Mouse (Mus musculus) spleen, postnatal 36 days (tissue): ENCODE data around the gene L3mbtl4.
"Not testable (repeated sequence)": the region's sequence is repeated elsewhere in the genome, so short reads cannot be mapped to it uniquely, and the experiment has no call there.

Experiments used
- DNase-seq, 2 experiments: peaks; one replicate each; pipeline ENCODE4 v3.0.0; 2022; ENCODE audit warnings: low spot score in 2 of 2, mixed read lengths in 1 of 2

L3mbtl4 gene

DNA sequence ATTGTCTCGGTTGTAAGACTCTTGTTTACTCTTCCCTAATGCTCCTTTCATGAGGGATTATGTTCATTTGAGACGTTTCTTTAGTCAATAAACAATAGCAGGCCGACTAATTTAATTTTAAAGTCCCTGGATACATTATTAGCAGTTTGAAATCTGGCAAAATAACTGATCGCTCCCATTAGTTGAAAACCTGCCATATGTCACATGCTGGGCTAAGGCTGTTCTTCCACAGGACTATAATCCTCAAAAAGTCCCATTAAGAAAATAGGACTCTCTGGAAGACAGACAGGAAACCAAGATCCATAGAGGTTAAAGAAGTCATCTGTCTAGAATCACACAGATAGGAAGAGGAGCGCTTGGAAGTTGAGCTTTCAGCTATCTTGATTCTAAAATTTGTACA is 114.9 kb downstream of the L3mbtl4 start:
- no peak for DNase-seq

DNA sequence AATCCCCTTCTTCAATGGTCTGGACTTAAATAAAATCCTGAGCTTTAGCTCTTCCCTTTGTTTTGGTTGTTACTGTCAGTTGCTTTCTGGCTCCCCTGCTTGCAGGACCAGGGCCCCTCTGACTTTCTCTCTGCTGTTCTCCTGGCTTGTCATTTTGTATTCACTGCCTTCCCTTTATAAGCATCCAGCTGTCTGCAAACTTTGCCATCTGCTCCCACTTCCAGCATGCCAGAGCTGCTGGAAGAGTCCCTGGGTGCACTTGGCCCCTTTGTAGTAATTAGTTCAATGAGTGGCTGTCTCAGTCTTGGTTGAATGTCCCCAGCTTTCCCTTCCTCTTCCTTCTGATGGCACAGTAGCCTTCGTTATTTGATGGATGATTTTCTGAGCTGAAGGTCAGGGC is 132.4 kb downstream of the L3mbtl4 start:
- DNase-seq, result no peak

DNA sequence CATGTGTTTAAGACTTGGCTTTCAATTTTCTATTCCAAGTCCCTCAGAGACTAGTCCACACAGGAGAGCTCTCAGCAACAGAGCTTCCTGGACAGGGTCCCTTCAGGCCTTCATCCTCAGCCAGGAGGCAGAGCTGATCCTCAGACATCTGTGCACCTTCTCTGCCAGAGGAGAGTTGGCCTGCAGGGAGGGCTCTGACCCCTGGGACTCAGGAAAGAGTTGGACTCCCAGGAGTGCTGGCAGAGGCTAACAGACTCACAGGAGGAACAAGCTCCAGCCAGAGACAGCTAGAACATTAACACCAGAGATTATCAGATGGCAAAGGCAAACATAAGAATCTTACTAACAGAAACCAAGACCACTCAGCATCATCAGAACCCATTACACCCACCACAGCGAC is 133.5 kb downstream of the L3mbtl4 start:
- DNase-seq, result not testable (repeated sequence)

DNA sequence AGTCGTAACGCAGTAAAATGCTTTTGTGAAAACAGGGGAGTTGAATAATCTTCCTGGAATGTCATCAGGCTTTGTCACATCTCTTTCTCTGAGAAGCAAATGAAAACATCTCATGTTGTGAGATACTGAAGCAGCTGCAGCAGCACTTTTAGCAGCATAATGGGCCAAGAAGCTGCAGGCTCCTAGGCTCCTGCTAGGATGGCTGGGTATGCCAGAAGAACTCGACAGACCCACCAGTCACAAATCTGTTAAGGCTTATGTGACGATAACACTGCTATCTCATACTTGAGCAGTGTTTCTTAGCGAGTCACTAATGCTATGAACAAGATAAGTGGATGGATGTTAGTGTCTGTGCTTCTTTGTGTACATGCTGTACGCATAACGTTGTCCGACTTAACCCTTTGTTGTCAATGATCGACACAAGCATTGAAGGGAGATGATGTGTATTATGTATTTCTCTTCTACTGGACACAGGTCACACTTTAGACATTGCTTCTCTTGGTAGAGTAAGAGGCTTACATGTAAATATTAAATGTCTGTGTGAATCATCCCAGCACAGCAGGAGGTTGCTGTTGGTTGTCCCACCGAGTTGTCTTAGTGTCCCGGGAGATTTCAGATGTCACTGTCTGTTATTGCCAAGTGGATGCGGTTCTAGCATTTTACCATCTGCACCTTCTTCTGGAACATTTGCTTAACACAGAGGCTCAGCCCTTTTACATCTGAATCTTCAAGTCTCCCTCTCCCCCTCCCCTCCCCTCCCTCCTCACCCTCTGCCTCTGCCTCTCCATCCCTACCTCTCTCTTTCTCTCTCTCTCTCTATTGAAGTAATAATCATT is 149.3 kb downstream of the L3mbtl4 start:
- no peak for DNase-seq

DNA sequence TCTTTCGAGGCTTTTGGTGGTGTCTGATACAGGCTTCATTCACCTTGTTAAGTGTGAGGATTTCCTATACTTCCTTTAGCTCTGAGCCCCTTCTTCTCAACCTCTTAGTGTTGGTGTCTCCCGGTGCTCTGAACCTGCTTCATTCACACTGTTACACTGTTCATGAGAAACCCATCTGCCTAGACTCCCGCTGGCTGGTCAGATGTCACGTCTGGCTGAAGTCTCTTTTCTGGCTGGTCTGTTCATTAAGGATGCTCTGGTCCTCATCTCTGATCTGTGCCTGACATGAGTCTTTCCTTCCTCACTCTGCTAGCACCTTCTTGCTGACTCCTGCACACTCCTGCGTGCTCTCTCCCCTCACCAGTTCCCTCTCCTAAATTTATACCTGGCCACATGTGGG is 160.0 kb downstream of the L3mbtl4 start:
- DNase-seq, result no peak

DNA sequence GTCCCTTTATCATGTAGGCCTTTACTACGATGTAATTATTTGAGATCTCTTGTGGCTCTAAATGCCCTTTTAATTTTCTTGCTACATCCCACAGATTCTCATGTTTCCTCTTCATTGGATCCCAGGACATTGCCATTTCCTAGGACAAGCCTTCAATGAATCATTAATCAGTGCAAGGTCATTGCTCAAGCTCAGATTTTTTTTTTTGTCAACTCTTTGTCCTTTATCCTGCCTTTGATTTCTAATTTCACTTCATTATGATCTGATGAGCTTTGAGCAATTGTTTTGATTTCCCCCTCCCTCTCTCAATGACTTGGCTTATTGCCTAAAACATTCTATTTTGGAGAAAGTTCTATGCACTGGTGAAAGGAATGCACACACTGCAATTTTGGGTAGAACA is 177.3 kb downstream of the L3mbtl4 start:
- DNase-seq, result no peak

DNA sequence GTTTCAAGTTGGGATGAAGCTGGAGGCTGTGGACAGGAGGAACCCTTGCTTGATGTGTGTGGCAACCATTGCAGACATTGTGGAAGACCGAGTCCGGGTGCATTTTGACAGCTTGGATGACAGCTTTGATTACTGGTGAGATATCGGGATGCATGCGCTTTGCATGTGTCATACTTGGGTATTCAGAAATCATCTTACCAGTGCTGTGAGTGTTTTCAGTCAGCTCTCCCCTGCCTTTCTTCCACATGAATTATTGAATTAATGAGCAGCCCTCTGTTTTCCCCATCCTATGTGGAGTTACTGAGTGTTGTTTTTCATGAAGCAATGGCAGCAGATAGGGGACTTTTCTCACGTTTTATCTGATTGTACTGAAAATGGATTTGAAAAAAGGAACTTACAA is 187.9 kb downstream of the L3mbtl4 start:
- DNase-seq, result no peak

DNA sequence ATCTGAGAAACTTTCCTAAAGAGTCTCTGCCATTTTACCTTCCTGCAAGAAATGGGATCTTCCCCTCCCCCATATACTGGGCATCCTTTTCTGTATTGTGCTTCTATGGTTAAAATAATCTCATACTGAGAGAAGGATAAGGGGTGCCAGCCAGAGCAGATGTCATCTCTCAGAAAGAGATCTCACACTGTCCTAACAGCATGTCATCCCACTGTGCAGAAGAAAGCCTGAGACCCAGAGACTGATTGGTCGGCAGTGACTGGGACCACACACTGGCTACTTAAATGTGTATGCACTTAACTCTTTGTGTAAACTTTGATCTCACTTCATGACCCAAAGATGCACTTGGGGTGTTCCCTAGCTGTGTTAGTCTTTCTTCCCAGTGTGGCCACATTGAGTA is 193.7 kb downstream of the L3mbtl4 start:
- DNase-seq, result no peak

DNA sequence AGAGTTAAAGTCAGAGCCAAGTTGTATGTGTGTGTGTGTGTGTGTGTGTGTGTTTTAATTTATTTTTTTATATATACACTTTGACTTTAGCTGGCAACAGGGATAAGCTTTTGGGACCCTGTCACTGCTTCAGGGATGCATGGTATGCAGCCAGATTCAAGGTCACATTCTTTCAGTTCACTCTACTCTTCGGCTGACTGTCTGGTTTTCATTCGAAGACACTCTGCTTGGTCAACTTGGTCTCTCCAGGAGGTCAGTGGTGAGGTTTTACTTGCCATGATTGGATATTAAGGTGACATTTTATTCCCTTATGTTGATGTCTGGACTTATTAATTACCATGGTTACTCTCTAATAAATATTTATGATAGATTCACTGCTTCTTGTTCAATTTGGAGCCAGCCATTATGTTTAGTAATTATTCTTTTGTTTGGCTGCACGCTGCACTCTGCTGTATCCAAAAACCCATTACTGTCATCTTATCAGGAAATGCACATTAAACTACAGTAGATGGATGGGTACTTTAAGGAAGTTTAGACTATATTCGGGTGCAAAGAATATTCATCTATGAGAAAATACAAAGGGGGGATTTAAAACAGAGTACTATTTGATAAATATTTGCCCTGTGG is 216.6 kb downstream of the L3mbtl4 start:
- no peak for DNase-seq

DNA sequence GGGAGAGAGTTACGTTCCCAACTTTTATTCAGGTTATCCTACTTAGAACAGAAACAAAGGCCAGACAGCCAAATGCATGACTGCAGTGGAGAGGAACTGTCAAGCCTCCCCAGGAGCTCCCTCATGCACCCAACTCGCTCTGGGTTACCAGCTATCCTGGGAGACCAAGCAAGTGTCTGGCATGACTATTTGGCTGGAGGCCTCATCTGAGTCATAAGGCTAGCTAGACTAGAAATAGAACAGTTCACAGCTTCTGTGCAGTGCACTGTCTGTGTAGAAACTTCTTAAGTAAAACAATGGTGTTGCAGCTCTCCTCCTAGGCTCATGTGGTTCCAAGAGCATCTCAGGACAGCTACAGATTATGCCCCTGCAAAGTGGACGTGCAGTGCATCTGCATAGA is 218.6 kb downstream of the L3mbtl4 start:
- DNase-seq, result no peak

DNA sequence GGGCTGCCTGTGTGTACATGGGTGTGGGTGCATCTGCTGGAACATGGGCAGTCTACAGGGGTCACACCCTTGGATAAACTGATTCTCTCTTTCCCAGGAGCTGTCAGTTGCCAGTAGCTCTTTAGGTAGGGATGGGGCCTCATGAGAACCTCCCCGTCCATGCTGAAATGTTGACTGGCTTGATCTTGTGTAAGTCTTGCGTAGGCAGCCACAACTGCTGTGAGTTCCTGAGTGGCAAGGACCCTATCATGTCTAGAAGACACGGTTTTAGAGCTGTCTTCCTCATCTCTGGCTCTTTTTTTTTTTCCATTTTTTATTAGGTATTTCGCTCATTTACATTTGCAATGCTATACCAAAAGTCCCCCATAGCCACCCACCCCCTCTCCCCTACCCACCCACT is 229.4 kb downstream of the L3mbtl4 start:
- DNase-seq, result not testable (repeated sequence)

DNA sequence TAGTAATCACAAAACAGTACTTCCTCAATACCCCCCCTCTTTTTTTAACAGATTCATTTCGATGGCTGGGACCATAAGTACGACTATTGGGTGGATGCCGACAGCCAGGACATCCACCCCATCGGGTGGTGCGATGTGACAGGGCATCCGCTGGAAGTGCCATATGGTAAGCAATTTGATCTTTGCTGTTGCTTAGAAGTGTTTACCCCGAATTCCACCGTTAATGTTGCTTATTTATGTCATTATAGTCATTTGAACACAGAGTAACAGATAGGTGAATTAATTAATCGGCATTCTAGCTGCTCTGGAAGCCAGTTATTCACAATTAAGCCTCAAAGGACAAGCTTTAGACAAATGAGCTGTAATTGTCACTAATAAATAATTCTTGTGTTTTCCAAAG is 286.1 kb downstream of the L3mbtl4 start:
- no peak for DNase-seq

DNA sequence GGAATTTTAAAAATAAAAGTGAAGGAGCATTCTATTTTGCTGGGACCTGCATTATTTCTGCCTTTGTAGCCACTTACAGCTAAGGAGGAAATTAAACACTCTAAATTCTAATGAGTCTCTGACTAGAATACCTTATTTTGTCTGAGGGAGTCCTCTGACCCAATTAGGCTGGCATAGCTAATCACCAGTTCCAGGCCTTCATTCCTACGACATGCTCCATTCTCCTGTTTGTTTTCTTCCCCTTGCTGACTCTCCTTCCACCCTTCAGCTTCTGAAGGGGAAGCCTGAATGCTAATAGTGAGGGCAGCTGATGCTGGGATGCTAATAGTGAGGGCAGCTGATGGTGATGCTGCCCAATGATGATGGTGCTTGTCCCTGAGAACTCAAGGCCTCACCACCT is 286.7 kb downstream of the L3mbtl4 start:
- DNase-seq, result no peak

DNA sequence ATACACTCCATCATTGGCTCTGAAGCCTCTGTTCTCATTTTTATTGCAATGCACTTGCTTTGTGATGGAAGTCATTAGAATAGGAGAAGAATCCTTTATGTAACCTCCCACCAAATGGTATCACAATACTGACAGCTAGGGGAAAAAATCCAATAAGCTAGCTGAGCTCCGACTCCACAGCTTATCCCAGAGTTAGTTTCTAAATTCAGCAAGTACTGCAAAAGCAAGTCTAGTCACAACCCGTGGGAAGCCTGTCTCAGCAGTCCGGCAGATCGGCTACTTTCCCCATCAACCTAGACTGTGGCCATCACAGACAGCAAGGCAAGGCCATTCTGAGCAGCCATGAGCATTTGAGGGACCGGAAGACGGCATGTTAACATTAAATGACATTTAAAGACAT is 298.2 kb downstream of the L3mbtl4 start:
- DNase-seq, result no peak

DNA sequence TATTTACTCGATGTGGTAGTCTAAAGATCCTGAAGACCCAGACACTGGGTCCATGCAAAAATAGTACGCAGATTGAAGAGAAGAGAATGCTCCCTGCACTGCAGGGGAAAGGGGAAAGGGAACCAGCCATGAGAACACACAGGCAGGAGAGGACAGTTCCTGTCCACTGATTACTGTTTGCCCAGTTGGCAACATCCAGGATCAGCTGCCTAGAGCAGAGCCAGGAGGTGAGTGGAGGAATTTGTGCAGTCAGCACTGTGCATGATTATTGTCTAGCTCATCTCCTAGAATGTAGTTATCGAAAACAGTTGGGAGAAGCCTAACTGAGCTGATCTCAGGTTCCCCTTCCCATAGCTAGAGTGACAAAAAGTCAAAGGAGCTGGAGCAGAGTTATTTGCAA is 311.6 kb downstream of the L3mbtl4 start:
- no peak for DNase-seq

DNA sequence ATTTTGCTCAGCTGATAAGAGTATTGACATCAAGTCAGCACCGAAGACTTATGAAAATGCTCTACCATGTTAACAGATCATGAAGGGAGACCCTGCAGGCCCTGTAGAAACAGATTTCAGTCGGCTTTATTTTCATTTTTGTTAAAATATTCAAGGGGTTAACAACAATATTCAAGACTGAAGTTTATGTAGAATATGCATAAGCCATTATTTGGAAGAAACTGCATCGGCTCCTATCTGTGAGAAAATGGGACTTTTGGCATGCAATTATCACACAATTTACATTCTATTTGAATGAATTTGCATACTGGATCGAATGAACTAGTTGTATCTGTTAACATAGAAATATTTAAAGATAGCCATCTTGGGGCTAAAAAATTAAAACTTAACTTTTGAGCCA is 318.0 kb downstream of the L3mbtl4 start:
- DNase-seq, result no peak

DNA sequence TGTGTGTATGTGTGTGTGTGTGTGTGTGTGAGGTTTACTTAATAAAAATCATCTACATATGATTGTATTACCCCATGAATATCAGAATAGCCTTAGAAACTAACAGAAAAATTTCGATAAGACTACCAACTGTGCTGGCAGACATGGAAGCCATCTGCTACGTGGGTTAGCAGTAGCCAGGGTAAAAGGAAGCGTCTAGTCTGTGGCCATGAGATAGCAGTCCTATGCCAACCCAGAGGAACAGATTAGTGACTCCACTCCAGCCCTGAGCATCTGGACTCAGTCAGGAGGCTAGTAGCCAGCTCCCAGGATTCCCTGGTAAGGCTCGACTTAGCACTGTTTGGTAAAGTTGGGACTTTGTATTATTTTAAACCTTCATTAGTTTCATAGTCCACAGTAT is 329.1 kb downstream of the L3mbtl4 start:
- no peak for DNase-seq

DNA sequence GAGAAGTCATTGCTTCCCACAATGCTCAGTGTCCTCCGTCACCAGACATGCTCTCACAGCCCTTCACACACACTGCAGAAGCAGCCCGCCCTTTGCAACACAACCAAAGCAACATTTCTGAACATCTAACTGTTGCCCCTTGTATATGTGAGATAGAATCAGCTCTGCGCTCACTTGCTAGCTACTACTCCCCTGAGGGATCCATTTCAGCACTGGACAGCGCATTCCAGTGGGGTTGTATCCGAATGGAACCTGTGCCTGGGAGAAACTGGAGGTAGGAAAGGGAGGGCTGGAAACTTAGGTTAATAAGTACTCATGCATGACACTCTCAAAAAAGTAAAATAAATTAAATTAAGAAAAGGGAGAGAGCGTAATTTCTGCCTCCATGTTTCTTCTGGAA is 334.1 kb downstream of the L3mbtl4 start:
- no peak for DNase-seq

DNA sequence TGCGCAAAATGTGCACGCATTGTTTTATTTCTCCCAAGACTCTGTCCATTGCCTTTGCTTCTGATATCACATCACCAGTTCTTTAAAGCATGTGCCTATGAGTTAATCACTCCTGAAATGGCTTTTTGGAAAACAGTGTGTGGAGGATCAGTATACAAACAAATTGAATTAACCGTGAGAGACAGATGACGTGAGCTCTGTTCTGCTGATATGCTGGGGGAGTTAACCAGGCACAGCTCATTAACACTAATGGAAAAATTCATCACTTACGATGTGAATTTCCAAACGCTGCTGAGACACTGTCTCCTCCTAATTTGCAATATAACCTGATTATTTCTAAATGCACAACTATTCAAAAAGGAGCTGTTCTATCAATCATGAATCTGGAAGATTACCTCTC is 337.6 kb downstream of the L3mbtl4 start:
- no peak for DNase-seq

DNA sequence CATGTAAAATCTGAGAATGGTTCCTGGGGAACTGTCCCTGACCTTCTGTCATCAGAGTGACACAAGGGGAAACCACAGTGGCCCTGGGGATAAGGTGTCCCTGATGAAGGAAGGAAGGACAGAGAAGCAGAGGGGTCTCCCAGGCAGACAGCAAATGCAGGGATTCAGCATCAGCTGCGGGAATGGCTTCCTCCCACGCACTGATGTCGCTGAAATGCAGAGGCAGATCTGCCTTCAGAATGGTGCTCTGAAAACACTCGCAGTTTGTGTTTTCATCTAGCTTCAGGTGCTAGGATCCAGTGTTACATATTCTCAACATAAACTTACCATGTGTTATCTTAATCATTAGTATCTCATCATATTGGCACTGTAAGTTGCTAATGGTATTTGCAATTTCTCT is 351.7 kb downstream of the L3mbtl4 start:
- no peak for DNase-seq

DNA sequence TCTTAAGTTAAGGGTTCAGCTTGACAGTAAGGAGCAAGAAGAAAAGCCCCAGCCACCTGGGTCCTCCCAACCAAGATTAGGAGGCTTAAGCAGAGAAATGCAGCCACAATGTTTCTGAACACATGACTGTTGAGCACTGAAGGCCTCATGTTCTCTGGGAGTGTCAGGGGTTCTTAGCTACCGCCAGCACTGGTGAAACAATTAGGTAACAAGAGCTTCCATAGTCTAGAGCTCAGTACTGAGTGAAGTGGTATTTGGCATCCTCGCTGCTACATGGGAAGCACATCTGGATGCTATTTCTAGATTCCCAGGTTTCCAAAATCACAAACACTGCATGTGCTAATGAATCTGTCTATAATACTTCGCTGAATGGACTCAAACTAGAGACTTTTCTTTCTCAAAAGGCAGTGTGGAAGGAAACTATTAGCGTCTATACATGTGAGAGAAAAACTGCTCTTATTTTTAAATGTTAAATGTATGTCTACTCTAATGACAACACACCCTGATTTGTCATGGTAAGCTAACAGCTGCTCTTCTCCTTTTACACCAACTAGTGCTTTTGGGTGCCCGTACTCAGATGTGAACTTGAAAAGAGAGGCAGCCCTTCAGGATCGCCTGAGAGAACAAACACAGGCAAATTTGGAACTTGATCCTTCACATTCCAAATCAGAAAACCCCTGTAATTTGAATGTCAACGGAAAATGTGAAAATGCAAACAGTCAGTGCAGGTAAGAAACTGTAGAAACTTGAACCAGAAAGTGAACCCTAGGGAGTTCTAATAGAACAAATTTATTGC is 356.2 kb downstream of the L3mbtl4 start:
- DNase-seq, result no peak

DNA sequence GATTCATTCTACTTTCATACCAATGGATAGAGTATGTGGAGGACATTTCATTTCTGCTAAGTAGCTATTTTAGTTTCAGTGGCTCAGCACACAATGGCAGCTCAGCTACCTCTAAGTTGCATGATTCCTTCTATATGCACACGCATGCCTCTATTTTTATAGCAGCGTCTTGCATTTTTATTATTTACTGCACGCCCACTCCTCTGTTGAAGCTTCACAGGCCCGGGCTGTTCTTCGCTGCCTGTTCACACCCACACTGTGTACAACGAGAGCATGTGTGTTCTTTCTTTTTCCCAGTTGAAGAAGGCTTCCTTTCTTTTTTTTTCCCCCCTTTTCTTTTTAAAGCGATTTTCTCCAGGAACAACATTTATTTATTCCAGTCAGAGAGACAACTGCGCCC is 357.8 kb downstream of the L3mbtl4 start:
- DNase-seq, result no peak

DNA sequence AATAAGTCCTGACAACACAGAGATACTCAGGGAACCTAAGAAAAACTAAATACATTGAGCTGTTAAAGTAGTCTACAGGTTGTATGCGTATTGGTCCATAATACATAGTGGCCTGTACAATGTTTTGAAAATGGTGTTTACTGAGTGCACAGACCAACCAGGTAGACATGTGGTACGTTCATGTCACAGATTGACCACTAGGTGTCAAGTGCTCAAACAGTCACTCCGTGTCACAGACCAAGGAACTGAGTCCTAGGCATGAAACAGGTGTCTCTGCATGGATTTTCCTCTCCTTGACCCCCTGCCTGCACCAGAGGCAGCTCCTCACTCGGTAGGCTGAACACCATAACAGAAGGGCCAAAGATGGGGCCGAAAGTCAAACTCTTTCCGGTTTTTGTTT is 366.6 kb downstream of the L3mbtl4 start:
- no peak for DNase-seq
